Mouse (Mus musculus) left cerebral cortex, adult 18-20 months (tissue): ENCODE data around the gene Reep3. TPM values are rescaled to one million over a fixed set of nuclear protein-coding genes. Genes with fewer than 3 reads are reported as not detected.
"Not testable (repeated sequence)": the region's sequence is repeated elsewhere in the genome, so short reads cannot be mapped to it uniquely, and the experiment has no call there.

Experiments
- DNase-seq, 2 experiments: peaks; one replicate each; pipeline ENCODE4 v3.0.0; 2021 to 2022; ENCODE audit warnings: low spot score in 2 of 2, mixed read lengths in 1 of 2
- total RNA-seq, 2 experiments: library from RNA; stranded (reverse); gene quantifications; 2 replicates each; pipeline ENCODE4 v1.2.3; 2021

Reep3 gene
- total RNA-seq, 2 experiments from 2014 or later, result 16.6 to 17.1 TPM

DNA sequence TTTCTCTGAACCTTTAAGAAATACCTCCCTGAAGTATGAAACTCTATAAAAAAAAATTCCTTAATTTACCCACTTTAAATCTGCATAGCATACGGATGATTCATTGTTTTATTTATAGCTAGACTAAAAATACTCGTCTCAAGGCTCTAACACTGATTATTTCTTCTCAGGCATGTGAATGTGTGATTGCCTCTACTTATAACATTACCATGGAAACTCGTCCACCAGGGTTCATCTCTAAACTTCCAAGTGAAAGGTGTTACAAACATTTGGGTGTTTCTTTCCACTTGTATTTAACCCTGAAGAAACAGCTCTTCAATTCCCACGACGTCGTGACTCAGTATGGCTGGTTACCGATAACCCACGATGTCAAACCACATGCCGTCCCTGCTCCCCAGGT, 73.7 kb downstream of the Reep3 start:
- DNase-seq, result no peak

DNA sequence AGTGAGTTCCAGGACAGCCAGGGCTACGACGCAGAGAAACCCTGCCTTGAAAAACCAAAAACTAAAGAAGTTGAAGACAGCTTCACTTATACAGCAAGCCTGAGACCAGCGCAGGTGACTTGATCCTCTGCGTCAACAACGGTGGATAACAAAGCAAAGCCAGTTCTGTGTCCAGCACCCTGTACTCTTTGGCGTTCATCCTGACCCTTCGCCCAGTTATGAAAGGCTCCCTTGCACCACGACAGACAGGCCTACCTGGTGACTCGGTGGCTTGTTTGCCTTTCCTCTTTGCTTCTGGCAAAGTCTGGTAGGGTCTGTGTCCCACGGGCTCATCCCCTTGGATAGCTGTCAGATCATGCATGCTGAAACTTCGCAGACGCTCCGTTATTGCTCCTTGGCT, 75.3 kb downstream of the Reep3 start:
- DNase-seq, result no peak

DNA sequence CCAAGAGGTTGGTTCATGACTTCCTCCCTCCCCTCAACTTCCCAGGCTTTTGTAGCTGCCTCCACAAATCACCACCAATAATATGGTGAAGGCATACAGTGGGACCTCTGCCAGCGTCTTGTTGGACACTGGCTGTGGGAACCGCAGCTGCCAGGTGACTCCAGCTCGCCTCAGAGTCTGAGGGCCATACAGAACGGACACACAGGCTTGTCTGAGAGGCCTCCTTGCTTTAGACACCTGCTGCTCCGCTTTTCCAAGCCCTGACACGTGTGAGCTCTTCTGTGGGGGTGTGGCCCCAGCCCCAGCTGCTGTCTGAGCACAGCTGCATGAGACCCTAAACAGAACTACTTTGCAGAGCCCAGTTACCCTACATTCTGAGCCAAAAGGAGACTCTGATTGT, 77.9 kb downstream of the Reep3 start:
- no peak for DNase-seq

DNA sequence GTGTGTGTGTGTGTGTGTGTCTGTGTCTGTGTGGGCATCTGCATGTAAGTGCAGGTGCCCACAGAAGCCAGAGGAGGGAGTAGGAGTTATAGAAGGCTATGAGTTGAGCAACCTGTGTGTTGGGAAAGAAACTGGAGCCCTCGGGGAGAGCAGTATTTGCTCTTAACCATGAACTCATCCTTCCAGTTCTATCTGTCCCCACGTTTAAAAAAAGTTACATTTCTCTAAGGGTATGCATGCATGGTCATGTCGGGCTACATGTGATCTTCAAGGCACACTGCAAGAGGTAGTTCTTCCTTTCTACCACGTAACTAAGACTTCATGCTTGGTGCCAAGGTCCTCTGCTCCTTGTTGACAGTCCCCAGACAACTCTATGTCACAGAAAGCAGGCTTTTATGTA, 78.9 kb downstream of the Reep3 start:
- DNase-seq, result no peak

DNA sequence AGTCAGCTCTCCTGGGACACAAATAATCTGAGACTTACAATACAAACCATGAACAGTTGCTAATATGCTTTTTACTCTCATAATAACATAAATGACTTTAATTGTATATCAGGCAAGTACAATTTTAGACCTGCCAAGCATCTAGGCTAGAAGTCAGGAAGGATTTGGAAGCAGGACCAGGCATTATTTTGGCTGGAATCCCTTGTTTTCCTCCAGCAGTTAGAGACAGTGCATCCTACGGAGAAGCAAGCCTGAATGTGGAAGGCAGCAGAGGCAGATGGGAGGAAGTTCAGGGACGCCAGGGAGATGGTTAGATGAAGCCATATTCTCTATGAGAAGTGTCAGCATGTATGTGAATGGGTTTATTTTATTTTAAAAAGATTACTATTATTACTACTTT, 79.4 kb downstream of the Reep3 start:
- DNase-seq, result no peak

DNA sequence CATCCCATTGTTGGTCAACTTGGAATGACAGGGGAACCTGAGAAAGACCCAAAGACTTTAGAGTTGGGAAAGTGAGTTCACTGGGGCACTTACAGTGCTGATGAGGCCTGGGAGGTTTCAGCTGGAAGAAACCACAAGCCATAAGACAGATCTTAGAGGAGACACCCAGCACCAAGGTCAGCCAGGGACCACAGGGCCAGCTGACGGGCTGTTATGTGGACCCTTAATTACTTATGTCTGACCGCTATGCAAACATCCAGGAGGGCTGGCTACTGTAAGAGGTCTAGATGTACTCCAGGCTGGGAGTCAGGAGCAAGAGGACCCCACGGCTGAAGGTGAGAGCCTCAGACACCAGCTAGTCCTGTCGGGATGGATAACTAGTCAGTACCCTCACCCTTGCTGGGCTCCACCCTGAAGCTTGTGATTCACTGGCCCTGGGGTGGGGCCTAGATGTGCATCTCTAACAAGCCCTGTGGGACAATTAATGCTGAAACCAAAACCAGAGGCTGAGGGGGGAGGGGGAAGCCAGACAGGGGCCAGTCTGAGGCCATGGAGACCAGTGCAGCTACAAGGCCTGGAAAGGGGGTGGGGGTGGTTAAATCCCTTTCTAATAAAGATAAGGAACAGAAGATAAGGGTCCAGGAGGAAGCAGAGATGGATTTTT, 80.0 kb downstream of the Reep3 start:
- no peak for DNase-seq

DNA sequence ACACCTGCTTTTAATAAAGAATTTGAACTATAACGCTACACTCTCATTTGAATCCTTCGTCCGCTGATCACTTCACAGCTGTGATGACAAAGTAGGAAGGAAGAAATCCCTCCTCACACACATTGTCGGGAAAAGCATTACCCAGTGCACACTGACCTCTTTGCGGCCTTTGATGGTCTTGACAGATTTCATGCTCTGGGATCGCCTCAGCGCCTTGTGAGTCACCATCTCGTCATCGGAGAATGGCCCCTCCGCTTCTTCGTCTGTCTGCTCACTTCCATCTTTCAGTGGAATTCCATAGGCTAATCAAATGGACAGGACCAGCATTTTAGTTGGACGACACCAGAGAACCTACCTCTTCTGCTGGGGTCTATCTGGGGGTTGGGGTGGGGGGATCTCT, 82.0 kb downstream of the Reep3 start:
- no peak for DNase-seq

DNA sequence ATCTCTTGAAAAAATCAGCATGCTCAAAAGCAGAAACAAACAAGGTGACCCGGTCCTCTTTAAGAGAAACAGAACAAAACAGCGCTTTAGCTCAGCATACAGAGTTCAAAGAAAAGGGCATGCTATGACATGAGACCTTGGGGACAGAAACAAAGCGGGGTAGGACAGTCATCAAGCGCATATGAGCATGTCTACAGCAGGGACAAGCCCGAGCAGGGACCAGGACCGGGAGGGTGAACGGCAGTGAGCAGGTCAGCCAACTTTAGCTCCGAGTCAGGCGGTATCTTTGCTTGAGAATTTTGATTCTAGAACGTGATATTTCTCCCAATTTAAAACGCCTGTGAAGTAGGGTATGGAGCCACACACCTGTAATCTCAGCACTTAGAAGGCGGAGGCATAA, 86.2 kb downstream of the Reep3 start:
- no peak for DNase-seq

DNA sequence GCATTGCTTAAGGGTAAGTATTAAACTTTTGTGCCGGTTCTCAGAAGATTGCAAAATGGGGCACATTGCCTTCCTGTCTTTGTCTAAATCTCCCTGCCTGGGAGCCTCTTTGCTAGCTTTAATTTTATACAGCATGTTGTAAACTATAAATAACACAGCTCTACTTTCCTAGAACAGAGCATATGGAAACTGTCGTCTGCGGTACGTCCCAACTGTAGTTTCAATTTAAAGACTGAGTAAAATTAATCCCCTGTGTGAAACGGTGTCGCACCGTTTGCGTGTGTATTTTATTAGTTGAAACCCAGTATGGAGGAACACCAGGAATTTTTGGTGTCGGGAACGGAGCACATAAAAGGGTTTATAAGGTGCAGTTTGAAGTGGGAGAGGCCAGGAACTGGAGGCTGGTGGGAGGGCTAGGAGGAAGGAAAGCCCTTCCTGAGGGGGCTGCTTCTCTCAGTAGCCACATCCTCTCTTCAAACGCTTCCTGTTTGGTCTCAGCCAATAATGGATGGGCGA, 92.2 kb downstream of the Reep3 start:
- DNase-seq, result peak in 1 of 2 experiments; percentile 18

DNA sequence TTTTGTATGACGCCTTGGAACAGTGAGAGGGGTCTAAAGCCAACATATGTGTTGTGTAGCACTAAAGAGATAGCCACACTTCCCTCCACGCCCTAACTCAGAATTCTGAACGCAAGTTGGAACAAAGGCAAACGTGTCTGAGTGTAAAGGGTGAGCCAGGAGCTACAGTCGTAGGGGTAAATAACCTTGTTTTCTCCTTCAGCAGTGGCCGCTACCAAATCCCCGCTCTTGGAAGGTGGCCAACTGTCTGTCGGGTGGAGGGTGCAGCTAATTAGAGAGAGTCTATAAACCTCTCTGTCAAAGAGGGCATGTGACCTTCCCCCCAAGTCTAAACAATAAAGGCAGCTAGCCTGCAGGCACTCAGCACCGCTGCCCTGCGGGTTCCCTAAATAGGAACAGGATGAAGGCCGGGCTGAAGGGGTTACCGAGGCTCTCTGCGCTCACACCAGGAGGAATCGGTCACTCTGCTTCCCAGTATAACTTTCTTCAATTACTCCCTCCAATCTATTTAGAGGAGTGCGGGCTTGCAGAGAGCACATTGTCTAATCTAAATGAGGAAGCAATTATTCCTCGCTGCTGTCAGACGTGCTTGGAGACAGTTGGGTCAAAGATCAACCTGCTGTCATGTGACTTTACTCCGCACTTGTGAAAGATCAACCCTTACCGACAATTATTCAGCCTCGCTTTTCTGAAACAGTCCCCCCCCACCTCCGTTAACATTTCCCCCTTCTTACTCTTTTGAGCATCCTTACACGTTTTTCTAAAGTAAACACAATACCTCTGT, 92.8 kb downstream of the Reep3 start:
- peak; percentile 14 to 34 for DNase-seq

DNA sequence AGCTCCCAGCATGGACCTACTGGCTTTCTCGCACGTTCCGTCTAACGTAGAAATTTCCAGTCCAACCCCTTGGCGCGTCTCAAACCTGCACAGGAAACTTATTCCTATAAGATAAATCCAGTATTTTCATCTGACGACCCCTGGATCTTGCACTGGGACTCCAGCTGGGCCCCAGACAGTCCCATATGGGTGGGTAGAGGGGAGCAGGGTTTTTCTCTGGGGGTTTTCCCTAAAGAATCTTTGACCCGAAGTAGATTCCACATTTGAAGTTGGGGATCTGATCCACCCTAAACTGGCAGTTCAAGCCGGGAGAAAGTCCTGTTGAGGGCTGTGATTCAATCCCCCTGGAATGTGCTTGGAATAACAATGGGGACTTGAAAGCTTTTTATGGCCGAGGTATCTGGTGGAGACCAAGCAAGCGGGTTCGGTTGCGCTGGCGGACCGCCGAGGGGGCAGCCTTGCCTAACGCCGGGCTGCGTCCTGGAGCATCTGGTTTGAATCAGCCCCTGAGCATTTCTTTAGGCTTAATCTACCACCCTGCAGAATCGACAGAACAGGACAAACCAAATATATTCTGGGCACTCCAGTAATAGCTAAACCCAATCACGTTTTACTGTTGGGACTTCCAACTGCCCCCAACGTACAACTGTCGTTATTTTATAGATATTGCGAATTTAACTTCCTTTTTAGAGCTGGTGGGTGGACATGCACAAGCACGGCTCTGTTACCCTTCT, 93.6 kb downstream of the Reep3 start:
- DNase-seq, result peak in 1 of 2 experiments; percentile 31

DNA sequence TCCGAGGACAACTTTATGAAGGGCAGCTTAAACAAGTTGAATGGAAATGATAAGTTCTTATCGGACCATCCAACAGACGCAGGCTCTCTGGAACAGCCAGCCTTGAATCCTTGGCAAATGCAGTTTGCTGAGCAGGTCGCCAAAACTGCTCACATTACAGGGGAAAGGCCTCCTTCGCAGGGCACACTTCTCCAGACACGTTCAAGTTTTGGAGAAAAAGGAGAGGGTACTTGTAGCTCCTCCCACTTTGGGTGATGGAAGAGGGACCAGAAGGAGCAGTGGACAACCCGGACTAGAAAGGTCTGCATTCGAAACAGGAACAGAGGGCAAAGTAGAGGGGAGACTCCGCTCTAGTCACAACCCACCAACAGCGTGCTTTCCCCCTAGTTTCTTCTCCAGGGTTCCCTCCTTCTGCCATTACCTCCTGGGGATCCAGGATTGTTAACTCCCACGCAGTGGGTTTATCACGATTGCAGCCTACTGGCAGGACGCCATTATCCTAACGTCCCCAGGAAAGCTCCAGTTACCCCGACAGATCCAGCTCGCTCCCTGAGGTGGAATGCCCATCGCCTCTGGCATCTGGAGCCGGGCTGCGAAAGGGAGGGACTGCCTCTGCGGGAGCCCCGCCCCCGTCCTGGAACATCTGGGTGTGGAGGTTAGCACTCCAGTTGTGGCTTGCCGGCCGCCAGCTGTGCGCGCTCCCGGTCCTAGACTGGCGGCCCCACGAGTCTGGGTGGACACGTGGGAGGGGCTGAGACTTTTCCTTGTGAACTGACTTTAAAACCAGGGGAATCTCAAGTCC, 94.3 kb downstream of the Reep3 start:
- peak in 1 of 2 experiments; percentile 20 for DNase-seq

DNA sequence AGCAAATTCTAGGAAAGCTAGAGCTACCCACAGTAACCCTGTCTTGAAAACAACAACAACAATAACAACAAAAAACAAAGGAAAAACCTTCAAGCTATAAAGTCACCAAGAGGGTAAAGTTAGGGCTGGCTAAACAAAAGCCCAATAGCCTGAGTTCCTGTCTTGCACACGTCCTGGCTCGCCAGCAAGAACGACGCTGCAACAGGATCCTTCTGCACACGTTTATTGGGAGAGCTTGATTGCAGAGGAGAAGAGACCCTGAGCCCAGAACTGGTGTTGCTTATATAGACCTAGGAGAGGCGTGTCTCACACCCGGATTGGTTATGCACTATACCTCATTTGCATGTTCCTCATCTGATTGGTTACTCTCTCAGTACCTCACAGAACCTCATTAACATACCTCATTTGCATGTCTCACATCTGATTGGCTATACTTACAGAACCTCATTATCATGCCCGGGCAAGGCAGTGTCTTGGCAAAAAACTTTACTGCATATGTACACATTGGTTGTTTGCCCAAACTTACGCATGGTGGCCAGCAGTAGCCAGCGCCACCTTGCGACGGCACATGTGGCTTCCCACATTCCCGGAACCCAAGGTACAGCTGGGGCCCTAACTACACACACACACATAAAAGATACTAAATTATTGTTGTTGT, 95.7 kb downstream of the Reep3 start:
- not testable (repeated sequence) for DNase-seq

DNA sequence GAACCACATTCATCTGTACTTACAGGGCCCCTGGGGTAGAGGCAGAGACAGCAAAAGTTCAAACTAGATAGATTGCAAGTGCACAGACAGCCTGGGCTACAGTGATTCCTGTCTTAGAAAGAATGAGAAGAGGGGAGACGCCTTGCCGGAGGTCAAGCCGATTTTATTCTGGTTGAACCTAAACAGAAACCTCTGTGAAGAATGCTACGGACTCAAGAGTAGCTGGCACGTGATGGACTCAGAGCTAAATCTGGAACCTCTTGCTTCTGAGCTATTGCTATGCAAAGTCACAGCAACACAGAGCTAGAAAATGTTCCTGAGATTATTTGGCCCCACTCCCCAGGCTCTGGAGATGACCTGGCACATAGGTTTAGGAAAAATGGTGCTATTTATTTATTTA, 96.6 kb downstream of the Reep3 start:
- DNase-seq, result no peak

DNA sequence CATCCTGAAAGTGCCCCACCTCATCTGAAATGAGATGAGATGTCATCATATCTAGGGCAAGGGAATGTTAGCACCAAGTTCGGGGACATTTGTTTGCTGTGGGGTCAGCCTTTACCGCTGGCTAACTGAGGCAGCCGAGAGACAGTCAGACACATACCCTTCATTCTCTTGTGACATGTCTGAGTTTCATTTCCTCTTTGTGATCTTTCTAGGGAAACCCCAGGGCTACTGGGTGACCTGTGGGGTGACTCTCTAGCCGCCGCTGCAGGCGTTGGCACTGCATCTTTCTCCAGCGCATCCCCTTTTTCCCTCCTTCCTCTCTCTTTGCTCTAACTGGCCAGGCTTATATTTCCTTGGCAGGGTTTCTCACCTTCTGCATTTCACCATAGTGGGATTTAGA, 98.0 kb downstream of the Reep3 start:
- no peak for DNase-seq

DNA sequence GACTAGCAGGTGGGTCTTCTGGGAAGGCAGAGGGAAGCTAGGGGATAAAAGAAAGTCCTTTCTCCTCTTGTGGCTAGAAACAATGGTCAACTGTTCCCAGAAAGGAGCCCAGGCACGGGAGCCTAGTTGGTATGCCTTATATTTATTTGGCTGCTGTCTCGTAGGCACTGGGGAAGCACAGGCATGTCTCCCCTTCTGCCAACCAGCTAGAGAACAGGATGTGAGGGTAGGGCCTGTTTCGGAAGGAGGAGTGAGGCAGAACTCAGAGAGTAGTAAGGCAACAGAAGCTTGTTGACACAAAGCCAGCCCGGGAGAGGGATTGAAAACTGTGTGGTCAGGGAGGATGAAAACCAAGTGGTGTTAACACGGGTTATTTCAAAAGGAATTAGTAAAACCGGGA, 101.6 kb downstream of the Reep3 start:
- no peak for DNase-seq

DNA sequence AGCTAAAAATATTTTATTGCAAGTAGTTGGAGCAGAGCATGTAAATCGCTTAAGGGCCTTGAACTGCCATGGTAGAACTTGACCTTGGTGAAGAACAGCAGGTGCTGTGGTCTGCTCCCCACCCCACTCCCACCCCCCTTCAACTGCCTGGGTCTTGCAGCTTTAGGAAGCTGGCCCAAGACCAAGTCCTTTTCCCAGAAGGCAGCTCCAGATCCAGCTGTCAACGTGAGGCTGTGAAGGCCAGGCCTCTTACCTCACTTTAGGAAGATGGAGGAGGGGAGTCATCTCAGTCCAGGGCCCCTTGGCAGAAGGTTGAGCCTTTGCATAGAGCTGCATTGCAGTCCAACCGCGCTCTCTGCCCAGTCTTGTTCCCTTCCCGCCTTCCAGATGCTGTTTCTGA, 102.3 kb downstream of the Reep3 start:
- no peak for DNase-seq

DNA sequence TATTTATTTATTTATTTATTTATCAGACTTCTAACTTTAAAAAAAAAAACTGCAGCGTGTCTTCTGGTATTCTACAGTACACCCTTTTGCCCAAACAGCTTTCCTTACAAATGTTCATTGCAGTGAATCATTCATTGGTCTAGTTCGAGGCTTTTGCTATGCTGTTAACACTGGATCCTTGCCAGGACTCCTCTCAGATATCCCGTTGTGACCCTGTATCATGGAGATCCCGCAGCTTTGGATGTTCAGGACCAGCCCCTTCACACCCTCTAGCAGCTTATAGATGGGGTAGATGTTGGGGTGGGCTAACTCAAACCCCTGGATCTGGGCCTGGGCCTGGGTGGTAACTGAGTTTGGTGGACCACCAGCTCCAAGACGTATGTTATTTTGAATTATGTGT, 104.2 kb downstream of the Reep3 start:
- DNase-seq, result no peak

DNA sequence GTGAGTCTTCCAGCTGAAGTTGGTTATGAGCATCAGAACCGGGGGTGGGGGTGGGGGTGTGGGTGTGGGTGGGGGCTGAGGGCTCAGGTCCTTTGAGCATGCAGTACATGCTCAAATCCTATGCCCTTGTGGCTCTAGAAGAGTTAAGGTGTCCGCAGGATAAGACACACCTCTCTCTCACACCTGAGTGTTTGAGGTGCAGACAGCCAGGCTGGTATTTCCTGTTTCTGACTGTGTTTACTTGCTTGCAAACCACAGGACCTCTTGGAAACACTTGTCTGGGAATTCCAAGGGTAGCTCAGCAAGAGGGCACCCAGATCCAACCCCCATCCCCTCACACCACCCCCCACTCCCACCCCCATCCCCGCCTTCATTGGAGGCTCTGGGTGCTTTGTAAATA, 106.2 kb downstream of the Reep3 start:
- no peak for DNase-seq

DNA sequence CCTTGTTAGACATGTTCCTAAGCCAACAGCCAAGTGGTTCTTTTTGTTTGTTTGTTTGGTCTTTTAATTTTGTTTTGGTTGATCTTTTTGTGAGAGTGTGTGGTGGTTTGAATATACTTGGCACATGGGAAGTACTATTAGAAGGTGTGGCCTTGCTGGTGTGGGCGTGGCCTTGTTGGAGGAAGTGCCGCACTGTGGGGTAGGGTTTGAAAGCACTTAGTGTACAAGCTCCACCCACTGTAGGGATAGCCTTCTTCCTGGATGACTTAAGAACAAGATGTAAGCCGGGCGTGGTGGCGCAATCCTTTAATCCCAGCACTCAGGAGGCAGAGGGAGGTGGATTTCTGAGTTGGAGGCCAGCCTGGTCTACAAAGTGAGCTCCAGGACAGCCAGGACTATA, 113.7 kb downstream of the Reep3 start:
- DNase-seq, result no peak

DNA sequence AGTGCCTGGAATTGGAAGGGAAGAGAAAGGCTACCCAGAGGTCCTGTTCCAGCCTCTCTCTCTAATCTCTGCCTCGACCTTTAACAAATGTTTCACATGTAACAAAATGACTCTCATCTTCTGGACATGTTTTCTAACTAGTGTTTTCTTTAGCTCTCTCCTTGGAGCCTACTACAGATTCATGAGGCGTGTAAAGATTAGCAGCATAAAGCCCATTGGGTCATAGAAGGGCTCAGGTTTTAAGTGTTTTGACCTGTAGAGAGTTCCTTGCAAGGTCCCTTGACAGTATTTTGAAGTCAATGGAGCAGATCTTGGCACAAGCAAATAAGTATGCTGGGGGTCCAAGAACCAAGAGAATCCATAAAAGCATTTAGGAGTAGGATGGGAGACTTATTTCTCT, 118.5 kb downstream of the Reep3 start:
- no peak for DNase-seq
